Mouse (Mus musculus): Measurements from ENCODE around the gene Kpna6.

The Kpna6 gene

DNA sequence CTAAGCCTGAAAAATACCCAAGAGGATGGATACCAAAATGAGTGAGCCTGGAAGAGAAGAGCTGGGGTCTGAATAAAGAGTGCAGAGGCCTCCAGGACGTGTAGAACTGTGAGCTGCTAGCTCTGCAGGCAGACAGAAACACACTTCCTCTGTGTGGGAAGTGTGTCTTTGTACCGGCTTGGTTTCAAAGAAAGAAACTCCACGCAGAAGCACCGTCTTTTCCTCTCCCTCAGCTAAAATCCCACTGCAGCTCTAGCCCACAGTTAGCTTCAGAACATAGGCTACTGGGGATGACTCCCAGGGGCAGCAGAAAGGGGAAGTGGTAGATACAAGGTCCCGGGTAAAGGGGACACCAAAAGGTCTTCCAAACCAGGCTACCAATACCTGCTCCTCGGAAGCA lies 27.4 kb downstream of the Kpna6 start:
- DNase-seq = no peak

- peak; percentile 60 for DNase-seq
Measured at GRCm38 (mm10) chr4:129641756-129642155, 30.8 kb downstream of the Kpna6 start.

GRCm38 (mm10) chr4:129640638-129641467 lies 31.7 kb downstream of the Kpna6 start, which contains the start of gene Txlna:
Txlna (minus strand) TSS chr4:129641065.
- DNase-seq = peak; percentile 99

DNA sequence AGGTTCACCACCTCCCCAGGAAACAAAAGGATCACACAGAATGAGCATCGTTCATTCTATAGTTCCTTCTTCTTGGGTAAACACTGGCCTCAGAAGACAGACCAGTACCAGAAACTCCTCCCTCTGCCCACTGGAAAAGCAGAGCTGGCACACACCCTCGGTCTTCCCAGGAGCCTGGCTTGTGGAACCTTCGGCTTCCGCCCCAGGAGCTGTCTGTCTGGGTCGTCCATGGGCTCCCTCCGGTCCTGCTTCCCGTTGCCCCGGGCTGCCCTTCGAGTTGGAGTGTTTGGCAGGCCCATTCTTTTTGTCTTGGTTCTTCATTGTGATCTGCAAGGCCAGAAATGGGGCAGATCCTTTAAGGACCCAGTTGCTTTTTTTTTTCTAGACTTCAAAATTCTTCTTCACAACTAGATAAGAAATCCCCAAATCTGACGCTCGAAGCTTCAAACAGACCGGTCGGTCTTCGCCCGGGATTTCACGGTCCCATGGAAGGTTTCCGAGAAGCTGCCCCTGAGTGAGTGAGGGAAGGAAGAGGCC lies 32.4 kb downstream of the Kpna6 start:
- DNase-seq = peak; percentile 73

GRCm38 (mm10) chr4:129639221-129639620 lies 33.3 kb downstream of the Kpna6 start:
- DNase-seq = no peak

DNA sequence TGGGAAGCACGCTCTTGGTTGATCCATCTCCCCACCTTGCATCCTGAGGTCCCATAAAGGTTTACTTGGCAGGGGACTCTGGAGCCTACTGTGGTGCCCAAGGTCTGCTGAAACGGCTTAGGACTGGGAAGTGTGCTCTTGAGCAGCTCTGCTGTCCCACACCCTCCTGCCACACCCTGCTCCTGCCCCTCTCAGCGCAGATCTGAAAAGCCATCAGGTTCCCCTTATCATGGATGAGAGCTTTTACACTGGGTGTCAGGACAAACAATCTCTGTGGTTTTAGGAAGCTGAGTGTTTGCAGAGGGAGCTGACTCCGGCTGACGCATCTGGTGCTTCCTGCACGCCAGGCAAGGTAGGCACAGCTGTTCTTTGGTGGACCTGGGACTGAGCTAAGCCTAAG lies 38.7 kb downstream of the Kpna6 start:
- DNase-seq = no peak

- DNase-seq = no peak
Measured at GRCm38 (mm10) chr4:129631867-129632266, 40.7 kb downstream of the Kpna6 start.

DNA sequence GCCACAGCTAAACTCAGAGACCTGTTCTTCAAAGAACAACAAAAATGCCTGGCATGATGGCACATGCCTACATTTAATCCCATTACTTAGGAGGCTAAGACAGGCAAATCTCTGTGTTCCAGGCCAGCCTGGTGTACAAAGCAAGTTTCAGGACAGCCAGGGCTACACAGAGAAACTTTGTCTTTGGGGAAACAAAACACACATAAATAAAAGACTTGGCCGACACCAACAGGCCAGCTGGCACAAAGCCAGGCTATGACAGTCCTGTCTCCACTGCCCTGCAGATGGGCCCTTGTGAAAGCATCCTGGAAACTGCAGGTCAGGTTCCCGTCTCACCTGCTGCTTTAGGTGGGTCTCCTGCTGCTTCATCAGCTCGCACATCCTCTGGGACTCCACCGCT lies 41.6 kb downstream of the Kpna6 start:
- peak; percentile 70 for DNase-seq

- DNase-seq = no peak
Measured at GRCm38 (mm10) chr4:129626035-129626434, 46.5 kb downstream of the Kpna6 start.

DNA sequence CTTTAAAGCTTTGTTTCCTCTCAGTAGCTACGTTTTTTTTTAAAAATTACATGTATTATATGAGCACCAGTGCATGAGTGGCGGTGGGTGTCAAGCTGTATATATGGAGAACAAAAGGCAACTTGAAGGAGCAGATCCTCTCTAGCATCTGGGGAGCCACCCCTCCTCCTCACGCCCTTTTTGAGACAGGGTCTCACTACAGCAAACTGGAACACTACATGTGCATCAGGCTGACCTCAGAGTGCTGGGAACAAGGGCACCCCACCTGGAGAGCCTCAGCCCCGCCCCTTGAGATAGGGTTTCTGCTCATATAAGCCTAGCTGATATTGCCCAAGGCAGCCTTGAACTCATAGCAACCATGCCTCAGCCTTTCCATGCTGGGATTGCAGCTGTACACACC lies 47.1 kb downstream of the Kpna6 start:
- no peak for DNase-seq

DNA sequence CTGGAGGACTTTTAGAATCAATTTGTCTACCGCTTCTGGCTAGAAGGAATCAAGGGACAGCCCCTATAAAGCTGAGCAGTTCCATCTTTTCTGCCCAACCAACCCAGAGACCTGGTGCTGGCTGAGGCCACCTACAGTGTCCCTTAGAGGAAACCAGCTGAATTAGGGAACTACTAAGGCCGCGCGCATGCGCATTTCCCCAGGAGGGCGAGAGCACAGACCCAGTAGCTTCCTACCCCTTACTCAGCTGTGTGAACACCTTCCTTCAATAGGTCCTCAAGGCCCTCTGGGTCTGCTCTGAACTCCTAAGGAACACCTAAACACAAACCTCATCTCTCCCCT lies 47.6 kb downstream of the Kpna6 start:
- peak; percentile 66 for DNase-seq

- DNase-seq = peak; percentile 94
Measured at GRCm38 (mm10) chr4:129624281-129625028, 48.1 kb downstream of the Kpna6 start.

GRCm38 (mm10) chr4:129623681-129624091 lies 48.9 kb downstream of the Kpna6 start, which contains the start of gene Ccdc28b:
Ccdc28b (minus strand) TSS chr4:129623947.
- DNase-seq = peak; percentile 62

DNA sequence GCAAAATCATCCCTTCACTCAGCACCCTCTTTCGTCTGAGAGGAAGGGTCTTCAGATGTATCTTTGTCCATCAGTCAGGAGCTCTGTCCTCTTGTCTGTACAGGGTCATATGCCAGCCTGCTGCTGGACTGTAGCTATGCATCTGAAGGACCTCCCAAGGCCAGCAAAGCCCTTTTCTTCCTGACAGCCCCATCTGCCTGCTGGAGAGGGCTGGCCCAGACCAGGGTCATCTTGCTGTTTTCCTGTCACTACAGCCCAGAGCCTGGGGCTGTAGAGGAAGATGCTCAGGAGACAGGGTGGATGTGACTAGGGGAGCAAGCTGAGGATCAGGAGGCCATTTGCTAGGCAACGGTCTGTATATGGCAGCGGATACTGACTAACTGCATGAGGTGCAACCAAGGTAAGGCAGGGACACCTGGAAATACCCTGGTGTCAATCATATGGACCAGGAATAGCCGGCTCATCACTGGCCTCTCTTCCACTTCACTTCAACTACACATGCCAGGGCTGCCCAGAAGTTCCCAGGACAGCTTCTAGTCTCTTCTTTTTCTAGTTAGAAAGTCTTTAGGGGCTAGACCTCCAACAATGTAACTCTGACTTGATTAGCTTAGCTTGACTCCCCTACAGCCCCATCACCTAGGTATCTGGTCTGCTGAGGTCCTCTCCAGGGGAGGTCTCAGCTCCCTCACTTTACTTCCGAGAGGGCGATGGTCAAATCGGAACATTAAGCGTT lies 49.6 kb downstream of the Kpna6 start:
- DNase-seq = no peak

DNA sequence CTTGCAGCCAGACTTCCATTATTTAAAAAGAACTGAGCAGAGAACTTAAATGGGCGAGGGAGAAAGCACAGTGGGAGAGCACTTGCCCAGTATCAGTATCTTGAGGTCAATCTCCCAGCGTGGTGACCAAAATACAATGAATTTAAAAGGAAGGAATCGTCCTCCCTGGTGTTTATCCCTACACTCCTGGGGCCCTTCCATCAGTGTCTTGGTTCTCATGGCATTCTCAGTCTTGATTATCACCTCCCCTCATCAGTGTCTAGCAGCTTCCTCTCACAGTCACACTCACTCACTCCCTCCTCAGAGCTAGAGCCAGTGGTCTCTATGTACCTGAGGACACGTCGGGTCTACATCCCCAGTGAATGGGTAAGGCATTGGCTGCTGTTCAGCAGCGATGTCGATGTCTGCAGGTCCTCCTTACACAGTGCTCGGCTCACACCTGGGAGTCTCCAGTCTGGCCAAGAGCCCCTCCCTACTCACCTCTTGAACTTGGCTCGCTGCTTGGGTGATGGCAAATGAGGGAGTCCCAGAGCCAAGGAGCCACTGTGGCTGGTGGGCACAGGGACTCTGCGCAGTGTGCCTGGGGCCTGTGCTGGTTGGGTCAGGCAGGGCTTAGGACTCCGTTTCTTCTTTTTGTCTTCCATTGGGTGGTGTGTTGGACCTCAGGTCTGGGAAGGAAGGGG lies 50.3 kb downstream of the Kpna6 start:
- no peak for DNase-seq

DNA sequence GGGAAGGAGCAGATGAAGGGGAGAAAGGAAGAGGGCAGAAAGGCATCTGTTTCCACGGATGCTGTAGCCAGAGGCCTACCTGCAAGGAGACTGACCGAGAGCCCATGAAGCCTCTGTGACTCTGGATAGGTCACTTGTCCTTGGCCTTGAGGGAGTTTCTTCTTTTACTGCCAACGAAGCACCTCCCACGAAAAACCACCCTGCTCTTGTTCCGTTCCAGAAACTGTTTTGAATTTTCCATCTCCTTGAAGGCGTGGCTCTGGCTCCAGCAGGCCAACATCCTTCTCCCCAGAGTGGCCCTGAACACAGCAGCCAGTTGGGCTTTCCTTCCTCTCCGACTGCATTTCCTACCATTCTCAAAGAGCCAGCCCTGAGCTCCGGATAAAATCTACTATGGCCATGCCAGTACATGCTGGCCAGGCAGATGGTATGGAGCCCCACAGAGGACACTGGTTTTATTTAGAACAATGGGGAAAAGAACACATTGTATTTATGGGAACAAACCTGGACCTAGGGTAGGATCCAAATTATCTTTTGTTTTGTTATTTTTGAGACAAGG lies 51.2 kb downstream of the Kpna6 start:
- peak; percentile 65 for DNase-seq

DNA sequence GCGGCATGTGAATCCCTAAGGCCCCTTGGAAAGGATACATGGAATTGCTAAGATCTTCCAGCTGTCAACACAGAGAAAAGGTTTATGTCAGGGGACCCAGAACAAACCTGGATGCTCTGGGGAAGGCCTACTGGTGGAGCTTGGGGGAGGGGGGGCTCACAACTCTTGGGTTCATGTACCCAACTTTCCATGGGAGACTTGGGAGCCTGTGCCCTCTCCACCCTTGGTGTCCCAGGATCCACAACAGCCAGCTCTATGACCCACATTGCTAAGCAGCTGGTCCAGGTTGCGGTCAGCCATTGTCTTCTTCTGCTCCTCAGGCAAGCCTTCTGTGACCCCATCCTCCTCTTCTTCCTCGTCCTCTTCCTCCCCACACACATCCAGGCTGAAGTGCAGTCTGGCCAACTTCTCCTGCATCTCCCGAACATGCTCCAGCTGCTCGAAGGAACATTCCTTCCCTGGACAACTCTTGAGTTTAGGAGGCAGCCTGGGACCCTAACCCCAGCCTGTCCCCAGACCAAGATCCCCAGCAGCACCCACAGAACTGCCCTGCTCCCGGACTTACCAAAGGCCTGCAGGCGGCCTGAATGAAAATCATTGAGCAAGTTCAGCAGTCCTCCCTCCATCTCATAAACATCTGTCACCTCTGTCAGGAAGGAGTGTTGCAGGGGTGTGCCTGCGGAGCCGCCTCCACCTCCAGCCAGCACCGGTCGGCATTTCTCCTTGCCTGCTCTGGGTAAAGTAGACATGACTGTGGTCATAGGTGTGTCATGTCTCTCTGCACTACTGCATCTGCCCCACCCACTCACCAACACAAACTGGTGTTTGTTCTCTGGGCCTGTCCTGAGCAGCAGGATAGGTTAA lies 51.9 kb downstream of the Kpna6 start:
- no peak for DNase-seq

DNA sequence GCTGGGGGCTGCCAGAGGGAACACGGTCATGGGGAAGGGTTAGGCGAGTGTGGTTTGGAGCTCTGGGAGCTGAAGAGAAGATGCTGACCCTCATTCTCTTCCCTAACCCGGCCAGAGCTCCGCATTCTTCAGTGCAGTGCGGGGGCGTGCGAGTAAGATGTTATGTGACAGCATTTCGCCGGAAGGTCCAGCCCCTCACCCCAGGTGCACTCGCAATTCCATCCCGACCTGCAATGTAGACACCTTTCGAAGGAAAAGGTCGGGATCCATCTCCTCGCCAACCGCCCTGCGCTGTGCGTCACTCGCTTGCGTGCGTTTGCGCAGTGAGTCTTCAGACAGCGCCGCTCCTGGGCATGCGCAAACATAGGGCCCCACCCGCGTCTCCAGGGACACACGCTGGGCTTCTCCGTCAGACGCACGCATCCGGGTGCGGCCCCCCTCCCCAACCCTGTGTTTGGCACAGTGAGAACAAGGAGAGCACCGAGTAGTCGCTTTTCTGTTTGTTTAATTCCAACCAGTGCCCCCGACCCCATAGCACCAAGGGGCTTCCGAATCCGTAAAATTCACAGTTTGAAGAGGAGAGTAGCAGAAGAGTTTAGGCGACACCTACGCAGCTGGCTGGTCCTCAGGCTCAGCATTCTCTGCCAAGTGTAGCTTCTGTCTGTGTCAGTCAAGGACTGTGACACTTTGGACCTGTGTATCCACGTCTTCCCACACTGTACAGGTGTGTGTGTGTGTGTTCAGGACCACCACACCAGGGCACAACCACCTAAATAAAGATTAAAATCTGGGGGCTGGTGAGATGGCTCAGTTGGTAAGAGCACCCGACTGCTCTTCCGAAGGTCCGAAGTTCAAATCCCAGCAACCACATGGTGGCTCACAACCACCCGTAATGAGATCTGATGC lies 53.5 kb downstream of the Kpna6 start, which contains the start of gene Iqcc:
TSS of gene Iqcc (minus strand) at position 314 of the 906 bp plus-strand sequence.
- DNase-seq = peak; percentile 98

DNA sequence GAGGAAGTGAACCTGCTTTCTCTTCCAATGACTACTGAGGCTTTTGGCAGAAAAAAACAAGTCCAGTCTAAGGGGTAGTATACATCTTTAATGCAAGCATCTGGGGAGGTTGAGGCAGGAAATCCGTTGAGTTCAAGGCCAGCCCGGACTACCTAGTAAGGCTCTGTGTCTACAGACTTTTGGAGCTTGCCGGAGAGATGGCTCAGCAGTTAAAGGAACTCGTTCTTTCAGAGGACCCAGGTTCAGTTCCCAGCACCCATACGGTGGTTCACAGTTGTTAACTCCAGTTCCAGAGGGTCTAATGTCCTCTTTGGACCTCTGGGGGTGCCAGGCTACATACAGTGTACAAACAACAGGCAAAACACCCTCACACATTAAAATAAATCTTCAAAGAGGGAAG lies 54.5 kb downstream of the Kpna6 start:
- no peak for DNase-seq

DNA sequence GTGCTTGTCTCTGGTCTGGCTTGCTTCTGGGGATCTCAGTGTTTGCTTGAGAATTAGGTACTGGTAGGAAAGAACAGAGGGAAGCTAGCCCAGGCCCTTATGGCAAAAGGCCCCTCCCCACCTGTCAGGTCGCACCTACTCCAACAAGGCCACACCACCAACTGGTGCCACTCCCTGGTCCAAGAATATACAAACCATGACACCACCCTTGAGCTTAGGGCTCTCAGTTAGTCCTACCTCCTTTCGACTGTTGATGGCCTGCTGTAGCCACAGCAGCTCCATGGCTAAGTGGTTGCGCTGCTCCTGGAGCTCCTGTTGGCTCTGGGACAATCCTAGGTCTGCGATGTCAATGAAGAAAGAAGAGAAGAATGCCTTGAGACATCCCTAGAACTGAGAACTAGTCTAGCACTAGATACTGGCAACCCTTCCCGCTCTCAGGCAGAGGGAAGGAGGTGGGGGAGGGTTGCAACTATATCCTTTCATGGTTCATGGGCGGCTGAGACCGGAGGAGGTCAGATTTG lies 55.4 kb downstream of the Kpna6 start:
- no peak for DNase-seq
